Mouse (Mus musculus): ENCODE data around the gene Ankrd63.

DNA sequence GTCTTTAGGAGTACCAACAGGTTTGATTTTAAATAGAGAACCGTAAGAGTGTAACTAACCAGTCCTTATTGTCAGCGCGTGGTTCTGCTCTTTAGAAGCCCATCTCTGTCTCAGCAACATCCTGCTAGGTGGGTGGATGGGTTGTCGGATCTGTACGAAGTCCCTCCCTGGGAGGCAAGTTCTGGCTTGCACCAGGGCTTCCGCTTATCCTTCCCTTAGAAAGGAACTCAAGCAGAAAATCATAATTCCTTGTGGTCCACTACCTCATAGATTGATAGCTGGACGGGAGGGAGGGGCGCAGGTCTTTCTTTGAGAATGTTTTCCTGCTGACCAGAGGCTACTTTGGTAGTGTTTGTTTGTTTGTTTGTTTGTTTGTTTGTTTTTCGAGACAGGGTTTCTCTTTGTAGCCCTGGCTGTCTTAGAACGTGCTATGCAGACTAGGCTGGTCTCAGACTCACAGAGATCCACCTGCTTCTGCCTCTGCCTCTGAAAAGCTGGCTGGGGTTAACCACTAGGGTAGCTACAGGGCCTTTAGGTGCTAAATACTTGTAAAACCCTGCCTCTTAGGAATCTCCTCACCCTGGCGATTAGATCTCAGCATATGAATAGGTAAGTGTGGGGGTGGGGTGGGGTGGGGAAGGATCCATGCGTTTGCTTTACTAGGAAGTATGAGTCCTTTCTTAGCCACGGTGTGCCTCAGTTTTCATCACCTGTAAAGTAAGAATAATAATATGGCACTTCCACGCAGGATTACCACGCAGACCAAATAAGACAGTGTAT lies 29.9 kb downstream of the Ankrd63 start:
- no peak for TF ChIP-seq ELF1 (IDR thresholded peaks at IDR 0.05; ENCODE audit: low read depth, low read length)
- TF ChIP-seq ZC3H11A (IDR thresholded peaks at IDR 0.05; ENCODE audit: low read depth, low read length): no peak
- no peak for TF ChIP-seq POLR2A (IDR thresholded peaks at IDR 0.05; ENCODE audit: control insufficient read depth in 1 of 2, insufficient read depth in 1 of 2, low read depth in 1 of 2, low read length in 2 of 2, poor library complexity in 1 of 2)
- TF ChIP-seq CTCF (IDR thresholded peaks at IDR 0.05 in 2 of 3, conservative IDR thresholded peaks at IDR 0.05 in 1 of 3; ENCODE audit: control insufficient read depth in 1 of 3, insufficient read depth in 1 of 3, low read depth in 2 of 3, low read length in 3 of 3, poor library complexity in 1 of 3, severe bottlenecking in 1 of 3): no peak
